Mouse (Mus musculus) thymus, adult 18-20 months (tissue): ENCODE data around the gene Ppat.
"Not testable (repeated sequence)": the region's sequence is repeated elsewhere in the genome, so short reads cannot be mapped to it uniquely, and the experiment has no call there.

Experiments used
- DNase-seq, 2 experiments: peaks; one replicate each; pipeline ENCODE4 v3.0.0; 2022; ENCODE audit warnings: mixed read lengths in 2 of 2

The Ppat gene

DNA sequence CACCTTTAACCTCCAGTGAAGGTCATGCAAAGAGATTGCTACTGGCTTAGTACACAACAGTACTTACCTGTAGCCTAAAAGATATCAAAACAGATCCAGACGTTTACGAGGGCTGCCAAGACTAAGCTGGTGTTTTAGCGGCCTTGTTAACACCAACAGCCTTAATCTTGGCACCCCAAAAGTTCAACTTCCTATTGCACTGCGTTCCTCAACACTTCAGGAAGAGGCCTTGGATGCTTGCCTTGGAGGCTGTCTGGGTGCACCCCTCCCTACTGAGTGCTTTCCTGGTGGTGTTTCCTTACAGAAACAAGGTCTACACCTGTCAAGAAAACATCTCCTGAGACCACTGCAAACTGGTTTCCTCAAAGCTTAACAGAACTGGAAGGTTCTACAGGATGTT lies 4.2 kb downstream of the Ppat start:
- no peak for DNase-seq

GRCm38 (mm10) chr5:76945678-76946033 lies 5.7 kb downstream of the Ppat start:
- DNase-seq: no peak

- DNase-seq: no peak
These were observed 6.3 kb downstream of the Ppat start for GRCm38 (mm10) chr5:76944965-76945677.

DNA sequence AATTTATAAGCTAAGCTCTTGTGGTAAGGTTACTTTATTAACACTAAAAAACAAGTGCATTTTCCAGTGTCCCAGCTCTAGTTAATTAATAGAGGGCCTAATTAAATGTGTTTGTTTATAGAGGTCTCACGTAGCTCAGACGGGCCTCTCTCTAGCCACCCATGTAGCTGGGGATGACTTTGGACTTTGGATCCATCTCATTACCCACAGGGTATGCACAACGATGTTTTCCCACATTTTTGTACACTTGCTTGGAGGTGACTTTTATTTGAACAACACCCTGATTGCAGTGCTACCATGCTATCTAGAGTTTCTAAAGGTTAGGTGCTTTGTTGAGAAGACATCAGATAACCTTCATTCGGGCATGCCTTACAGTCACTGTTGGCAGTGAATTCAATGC lies 8.9 kb downstream of the Ppat start:
- DNase-seq: no peak

DNA sequence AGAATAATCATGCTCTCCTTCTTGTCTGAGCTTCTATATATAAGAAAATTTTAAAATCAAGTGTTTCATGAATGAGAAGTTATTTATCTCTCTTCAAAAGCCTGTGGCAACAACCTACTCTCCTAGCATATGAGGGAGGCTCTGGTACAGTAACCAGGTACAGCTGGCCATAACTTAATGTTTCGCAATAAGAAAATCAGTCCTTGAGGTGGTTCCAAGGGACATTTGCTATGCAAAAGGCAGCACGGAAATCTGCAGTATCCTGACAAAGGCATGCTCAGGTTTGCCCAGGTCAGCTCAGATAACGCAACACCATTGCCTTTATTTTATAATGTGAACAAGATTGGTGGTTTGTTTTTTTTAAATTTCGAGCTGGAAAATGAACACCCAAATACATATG lies 9.4 kb downstream of the Ppat start:
- no peak for DNase-seq

DNA sequence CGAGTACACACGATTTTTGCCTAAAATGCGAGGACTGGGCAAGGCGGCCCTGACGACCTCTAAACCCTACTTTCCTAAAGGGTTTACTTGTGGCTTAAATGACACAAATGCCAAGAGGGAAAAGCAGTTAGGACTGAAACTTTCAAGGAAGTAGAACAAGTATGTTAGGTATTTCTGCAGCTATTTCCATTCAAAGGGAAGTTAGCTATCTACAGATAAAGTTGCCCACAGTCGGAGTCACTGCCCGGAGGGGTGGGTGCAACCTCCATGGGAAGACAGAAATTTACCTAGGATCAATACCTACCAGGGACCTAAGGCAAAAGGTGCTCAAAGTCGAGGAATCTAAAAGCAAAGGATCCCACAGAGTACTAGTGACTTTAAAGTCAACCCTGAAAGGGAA lies 11.7 kb downstream of the Ppat start:
- DNase-seq: no peak

DNA sequence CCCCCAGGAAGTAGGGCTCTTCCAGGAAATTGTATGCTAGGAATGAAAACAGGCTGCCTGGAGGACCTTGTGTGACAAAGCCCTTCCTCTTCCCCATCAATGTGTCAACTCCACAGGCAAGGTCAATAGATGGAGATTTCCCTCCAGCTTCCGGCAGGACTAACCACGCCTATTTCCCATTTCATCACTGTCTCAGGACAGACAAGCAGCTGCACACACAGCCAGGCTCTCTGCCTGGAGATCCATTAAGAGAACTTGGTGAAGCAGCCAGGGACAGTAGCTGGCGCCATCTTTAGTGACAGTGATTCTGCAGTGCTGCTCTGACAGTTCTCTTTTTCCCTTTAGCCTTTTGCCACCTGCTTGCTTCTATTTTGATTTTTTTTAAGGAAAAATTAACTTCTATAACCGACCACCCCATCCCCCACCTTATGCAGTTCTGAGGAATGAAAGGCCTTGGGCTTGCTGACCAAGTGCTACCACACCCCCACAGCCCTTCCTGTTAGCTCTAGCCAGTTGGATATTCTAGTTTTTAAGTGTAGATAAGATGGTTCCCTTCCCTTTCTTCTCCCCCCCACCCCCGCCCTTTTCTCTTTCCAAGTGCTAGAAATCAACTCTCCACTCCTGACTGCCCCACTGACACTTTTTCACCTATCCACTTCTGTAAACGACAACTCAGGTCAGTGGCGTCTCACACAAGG lies 22.0 kb downstream of the Ppat start:
- no peak for DNase-seq

GRCm38 (mm10) chr5:76928124-76928832 lies 23.1 kb downstream of the Ppat start:
- no peak for DNase-seq

DNA sequence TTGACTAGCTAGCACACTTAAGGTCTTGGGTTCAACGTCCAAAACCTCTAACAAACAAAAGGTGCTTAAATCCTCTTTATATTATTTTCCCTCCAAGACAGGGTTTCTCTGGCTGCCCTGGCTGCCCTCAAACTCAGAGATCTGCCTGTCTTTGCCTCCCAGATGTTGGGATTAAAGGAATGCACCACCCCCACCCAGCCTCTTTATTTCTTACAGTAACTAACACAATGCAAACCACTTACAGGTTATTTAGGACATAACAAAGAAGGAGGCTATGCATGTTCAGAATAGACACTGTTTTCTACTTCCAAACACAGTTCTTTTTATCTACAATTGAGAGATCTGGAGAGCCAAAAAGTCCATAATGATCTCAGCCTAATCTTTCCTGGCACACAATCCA lies 27.1 kb downstream of the Ppat start:
- DNase-seq: no peak

DNA sequence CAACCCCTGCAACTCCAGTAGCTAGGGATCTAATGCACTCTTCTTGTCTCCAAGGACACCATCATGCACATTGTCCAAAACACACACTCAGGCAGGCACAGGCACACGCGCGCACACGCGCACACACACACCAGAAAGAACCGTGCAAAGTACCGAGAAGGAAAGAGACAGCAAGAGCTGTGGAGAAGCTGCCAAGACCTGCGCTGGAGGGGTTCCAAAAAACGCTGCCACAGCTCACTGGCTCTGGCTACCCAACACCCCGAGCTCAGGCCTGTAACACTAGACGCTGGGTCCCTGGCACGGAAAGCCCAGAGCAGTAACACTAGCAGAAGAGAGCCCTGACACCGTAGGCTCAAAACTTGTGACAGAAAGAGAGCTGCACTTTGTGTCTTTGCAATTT lies 27.9 kb downstream of the Ppat start:
- DNase-seq: no peak

GRCm38 (mm10) chr5:76922833-76923232 lies 28.5 kb downstream of the Ppat start:
- no peak for DNase-seq

- not testable (repeated sequence) for DNase-seq
These were observed 38.9 kb downstream of the Ppat start for GRCm38 (mm10) chr5:76912522-76912921.

DNA sequence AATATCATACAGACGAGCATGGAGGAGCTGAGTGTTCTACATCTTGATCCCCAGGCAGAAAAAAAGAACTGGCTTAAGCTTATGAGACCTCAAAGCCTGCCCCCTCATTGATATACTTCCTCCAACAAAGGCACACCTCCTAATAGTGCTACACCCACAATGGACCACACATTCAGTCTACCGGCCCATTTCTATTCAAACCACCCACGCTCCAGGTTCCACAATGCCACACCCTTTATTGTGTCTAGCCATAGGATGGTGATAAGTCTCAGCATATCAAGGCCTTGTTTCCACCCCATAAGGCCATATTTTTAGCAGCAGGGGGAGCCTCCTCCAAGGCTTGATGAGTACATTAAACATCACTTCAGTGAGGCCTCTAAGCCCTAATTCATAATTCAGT lies 40.6 kb downstream of the Ppat start:
- no peak for DNase-seq

- no peak for DNase-seq
These were observed 45.3 kb downstream of the Ppat start for GRCm38 (mm10) chr5:76906155-76906499.

DNA sequence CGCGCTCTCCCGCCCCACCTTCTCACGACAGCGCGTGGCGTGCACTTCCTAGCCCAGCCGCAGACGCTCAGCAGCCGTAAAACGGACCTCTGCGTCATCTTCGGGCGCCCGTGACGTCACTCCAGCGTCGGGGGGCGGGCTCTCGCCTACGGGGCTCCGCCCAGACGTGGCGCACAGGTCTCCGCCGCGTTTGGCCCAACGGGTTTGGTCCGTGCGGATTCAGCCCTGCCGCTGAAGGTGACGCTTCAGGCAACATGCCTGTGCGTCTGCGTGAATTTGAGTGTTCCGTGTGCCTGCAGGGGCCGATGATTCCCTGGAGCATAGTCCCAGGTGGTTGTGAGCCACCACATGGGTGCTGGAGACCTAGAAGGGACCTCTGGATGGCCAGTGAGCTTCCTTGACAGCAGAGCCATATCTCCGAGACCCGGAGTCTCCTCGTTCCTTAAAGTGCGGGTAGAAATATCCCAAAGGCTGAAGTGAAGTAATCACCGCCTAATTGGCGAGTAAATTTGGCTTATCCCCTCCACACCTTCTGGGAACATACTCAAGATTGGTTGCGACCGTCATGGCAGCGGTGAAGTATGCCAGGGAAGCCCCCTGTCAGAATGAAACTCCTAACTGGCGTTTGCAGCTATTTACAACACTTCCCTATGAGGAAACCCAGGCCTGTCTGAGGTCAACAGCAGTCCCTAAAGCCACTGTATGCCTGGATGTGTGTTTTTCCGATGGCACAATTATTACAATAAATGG lies 45.8 kb downstream of the Ppat start, which contains the start of gene Aasdh:
Gene Aasdh, minus strand, starts transcription at position 110 of the 750 bp plus-strand sequence.
- DNase-seq: peak; percentile 86 to 87

GRCm38 (mm10) chr5:76904713-76905404 lies 46.5 kb downstream of the Ppat start:
- no peak for DNase-seq

- no peak for DNase-seq
These were observed 49.2 kb downstream of the Ppat start for GRCm38 (mm10) chr5:76902131-76902530.

GRCm38 (mm10) chr5:76893084-76893483 lies 58.3 kb downstream of the Ppat start:
- DNase-seq: no peak

DNA sequence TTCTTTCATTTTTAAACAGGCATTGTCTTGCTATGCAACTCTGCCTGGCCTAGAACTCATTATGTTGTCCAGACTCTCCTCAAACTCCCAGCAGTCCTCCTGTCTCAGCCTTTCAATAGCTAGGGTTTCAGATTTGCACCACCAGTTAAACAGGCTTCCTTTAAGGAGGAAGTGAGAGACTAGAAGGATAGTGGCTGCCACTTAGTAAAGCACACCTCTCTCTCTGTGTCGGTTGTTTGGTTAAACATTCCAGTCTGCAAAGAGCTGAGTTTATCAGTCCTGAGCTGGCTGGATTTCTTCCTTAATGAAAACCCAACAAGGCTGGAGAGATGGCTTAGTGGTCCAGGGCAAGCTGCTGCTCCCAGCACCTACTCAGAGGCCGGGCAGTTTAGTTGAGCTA lies 58.8 kb downstream of the Ppat start:
- no peak for DNase-seq

DNA sequence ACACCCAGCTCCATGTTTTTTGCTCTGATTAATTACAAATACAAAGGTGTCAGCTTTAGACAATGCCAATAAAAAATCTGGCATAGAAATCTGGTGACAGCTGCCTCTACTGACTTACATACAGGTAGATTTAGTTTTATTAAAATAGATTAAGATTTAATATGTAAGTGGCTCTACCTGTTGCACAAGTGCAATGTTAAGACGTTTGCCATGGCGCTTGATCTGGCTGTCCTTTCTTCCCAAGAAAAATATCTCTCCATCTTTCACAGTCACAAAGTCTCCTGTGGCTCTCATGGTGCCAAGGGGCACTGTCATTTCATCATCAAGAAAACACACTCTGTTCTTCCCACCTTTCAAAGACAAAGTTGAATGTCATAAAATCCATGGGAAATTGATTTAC lies 64.4 kb downstream of the Ppat start:
- no peak for DNase-seq

DNA sequence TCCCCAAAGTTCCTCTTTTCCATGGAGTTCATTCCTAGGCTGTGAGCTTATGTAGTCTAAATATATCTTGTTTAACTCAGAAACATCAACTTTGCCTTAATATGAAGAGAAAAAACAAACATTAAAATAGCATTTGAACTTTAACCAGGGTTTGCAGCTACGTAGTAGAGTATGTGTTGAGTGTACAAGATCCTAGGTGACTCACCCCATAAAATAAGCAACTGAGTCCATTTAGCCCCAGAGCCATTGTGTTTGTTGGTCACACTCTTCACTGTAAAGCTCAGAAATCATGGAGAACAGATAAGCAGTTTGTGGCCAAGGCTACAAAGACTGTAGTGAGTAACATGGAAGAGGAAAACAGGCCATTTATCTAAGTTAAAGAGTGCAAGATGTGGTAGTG lies 67.3 kb downstream of the Ppat start:
- DNase-seq: no peak

- no peak for DNase-seq
These were observed 75.1 kb downstream of the Ppat start for GRCm38 (mm10) chr5:76876106-76876758.
